Mouse (Mus musculus) CD4-positive, CD25-positive, alpha-beta regulatory T cell, adult 2 months (primary cell): ENCODE measurements around the gene Aprt.
"Not testable (repeated sequence)": the region's sequence is repeated elsewhere in the genome, so short reads cannot be mapped to it uniquely, and the experiment has no call there.

Source experiments
- DNase-seq: peaks from one replicate; pipeline ENCODE4 v3.0.0-alpha.2; 2012; ENCODE audit warnings: low read depth, low spot score

Gene Aprt

GRCm38 (mm10) chr8:122586171-122586570 is 9.5 kb upstream of the Aprt start:
- DNase-seq = no peak

GRCm38 (mm10) chr8:122585411-122585891 is 8.7 kb upstream of the Aprt start:
- no peak for DNase-seq

GRCm38 (mm10) chr8:122584981-122585380 is 8.3 kb upstream of the Aprt start:
- DNase-seq = no peak

- DNase-seq = no peak
Measured at GRCm38 (mm10) chr8:122580926-122581325, 4.2 kb upstream of the Aprt start.

GRCm38 (mm10) chr8:122579196-122579595 is 2.5 kb upstream of the Aprt start:
- DNase-seq = no peak

GRCm38 (mm10) chr8:122577116-122577515 is 407 bp upstream of the Aprt start:
- no peak for DNase-seq

- no peak for DNase-seq
Measured at GRCm38 (mm10) chr8:122575735-122576647, 718 bp downstream of the Aprt start.

GRCm38 (mm10) chr8:122575286-122575685 is 1.4 kb downstream of the Aprt start:
- DNase-seq = no peak

GRCm38 (mm10) chr8:122574667-122575251 is 1.9 kb downstream of the Aprt start:
- DNase-seq = no peak

GRCm38 (mm10) chr8:122574264-122574663 is 2.4 kb downstream of the Aprt start:
- no peak for DNase-seq

- no peak for DNase-seq
Measured at GRCm38 (mm10) chr8:122573577-122573976, 3.1 kb downstream of the Aprt start.

GRCm38 (mm10) chr8:122573176-122573575 is 3.5 kb downstream of the Aprt start:
- DNase-seq = not testable (repeated sequence)

- DNase-seq = no peak
Measured at GRCm38 (mm10) chr8:122572751-122573150, 4.0 kb downstream of the Aprt start.

GRCm38 (mm10) chr8:122571750-122572267 is 4.9 kb downstream of the Aprt start:
- no peak for DNase-seq

- DNase-seq = no peak
Measured at GRCm38 (mm10) chr8:122571153-122571552, 5.6 kb downstream of the Aprt start.

GRCm38 (mm10) chr8:122569996-122570395 is 6.7 kb downstream of the Aprt start:
- no peak for DNase-seq

GRCm38 (mm10) chr8:122569329-122569728 is 7.4 kb downstream of the Aprt start:
- no peak for DNase-seq

GRCm38 (mm10) chr8:122568881-122569309 is 7.8 kb downstream of the Aprt start:
- DNase-seq = peak; percentile 43

- DNase-seq = peak; percentile 74
Measured at GRCm38 (mm10) chr8:122568109-122568504, 8.6 kb downstream of the Aprt start.

GRCm38 (mm10) chr8:122567361-122568108 is 9.2 kb downstream of the Aprt start, which contains the start of gene Cdt1:
Cdt1 (plus strand) TSS chr8:122568015.
- DNase-seq = peak; percentile 97

- DNase-seq = no peak
Measured at GRCm38 (mm10) chr8:122566766-122567165, 9.9 kb downstream of the Aprt start.
